Mouse (Mus musculus) spleen, postnatal 4 days (tissue): ENCODE data around the gene Glrx2.
"Not testable (repeated sequence)": the region's sequence is repeated elsewhere in the genome, so short reads cannot be mapped to it uniquely, and the experiment has no call there.

ENCODE experiments used
- DNase-seq, 2 experiments: peaks; one replicate each; pipeline ENCODE4 v3.0.0; 2022; ENCODE audit warnings: low spot score in 2 of 2

The Glrx2 gene

DNA sequence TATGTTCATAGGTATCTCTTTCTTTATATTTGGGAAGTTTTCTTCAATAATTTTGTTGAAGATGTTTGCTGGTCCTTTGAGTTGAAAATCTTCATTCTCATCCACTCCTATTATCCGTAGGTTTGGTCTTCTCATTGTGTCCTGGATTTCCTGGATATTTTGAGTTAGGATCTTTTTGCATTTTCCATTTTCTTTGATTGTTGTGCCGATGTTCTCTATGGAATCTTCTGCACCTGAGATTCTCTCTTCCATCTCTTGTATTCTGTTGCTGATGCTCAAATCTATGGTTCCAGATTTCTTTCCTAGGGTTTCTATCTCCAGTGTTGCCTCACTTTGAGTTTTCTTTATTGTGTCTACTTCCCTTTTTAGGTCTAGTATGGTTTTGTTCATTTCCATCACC lies at the start of gene Glrx2:
Gene Glrx2 (plus strand): TSS at position 301 of the 400 bp plus-strand sequence.
- not testable (repeated sequence) for DNase-seq

DNA sequence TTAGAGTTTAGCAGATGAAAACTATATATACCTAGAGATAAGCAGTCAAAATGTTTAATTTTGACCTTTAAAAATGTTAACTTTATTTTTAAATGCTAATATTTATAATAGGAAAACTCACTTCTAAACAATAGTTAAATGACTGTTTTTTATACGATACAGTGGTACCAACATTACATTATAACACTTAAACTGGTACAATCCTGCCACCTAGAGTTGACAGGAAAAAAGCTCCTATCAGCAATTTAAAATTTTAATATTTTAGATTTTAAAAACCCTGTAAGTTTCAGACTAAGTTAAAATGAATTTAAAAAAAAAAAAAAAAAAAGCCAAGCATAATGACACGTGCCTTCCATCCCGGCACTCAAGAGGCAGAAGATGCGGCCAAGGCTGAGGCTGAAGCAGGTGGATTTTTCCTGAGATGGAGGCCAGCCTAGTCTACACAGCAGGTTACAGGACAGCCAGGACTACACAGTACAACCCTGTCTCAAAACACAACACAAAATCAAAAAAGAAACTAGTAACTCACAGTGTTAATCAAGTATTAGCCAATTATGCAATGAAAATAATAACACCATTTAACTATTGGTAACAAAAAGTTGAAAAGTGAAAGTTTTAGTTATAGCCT lies 40.3 kb upstream of the Glrx2 start:
- DNase-seq = no peak

DNA sequence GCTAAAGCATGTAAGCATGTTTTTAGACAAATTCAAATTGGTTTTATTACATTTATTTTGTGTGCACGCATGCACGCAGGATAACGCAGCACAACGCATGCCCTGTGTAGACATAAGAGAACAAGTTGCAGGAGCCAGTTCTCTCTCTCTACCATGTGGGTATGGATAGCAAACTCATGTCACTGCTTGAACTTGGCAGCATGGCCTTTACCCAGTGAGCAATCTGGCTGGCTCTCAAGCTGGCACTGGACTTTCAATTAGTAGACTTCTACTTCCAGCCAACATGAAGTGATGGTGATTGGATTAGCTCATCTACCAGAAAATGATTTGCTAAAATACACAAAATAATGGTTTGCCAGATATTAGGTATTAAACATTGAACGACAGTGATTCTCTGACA lies 35.0 kb upstream of the Glrx2 start:
- no peak for DNase-seq

DNA sequence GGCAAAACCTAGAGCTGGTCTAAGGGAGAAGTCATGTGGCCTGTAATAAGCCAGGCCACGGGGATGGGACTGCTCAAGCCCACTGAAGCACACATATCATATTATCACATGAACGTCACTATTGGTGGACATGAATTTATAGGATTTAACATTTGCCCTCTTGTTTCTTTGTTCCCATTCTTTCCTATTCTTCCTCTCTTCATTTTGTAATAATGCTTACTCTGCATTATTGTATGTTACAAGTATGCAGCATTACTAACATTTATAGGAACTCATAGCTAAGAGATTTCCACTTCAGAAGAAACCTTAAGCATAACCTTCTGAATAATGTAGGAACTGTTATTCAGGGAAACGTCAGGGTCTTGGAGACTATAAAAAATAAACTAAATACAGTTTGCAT lies 31.3 kb upstream of the Glrx2 start:
- no peak for DNase-seq

DNA sequence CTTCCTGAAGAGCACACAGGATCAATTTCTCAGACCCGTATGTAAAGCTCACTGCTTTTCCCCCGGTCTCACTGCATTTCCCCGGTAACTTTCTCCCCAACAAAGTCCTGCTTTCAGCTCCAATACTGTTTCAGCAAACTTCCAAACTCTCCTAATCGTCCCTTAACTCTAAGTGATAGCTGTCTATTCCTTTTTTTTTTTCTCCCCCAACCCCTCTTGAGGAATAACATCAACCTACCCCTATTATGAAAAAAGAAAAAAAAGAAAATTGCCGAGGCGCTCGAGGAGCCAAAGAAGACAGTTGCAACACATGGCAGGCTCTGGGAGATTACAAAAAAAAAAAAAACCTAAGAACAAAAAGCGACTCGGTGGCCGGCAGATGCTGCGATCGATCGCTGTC lies 14.4 kb upstream of the Glrx2 start:
- DNase-seq = no peak

DNA sequence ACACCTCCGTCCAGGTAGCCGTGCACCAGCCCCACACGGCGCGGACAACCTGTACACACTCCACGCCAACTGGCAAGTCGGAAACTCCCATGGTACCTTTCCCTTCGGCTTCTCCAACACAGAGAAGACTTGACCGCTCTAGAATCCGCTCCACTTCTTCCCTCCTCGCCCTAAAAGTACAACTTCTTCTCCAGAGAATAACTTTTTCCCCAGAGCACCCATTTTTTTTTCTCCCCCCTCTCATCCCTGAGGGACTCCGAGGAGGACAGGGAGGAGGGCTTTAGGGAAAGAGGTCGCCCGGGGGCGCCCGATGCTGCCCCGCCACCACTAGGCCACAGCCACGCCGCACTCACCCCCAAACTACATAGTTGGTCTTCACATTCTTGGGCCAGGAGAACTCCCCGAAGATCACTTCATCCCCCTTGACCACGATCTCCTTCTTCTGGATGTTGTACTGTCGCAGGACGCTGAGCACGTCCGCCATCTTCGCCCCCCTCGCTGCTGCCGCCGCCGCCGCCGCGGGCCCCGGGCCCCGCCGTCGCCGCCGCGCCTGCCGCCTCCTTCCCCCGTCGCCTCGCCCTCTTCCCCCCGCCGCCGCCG lies 13.9 kb upstream of the Glrx2 start:
- DNase-seq = peak; percentile 38 to 70

DNA sequence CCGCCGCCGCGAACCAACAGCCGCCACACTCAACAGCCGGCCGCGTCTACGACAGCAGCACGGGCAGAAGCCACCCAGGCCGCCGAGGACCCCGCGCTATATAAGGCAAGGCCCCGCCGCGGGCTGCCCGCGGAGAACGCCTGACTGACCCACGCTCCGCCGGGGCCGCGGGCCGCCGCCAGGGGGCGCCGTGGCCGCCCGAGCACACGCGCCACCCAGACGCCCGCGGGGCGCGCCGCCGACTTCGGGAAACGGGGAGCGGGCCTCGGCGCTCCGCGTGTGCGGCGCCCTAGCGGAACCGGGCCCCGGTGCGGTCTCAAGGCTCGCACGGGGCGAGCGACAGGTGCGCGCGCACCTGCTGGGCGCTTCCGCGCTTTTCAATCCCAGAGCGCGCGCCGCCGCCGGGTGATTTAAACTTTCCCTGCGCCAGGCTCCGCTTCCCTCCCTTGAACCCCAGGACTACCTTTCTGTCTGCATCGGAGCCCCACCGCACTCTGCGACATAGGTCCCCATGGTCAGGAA lies 13.3 kb upstream of the Glrx2 start, which contains the start of gene Cdc73:
Gene Cdc73 (minus strand): TSS at position 153 of the 522 bp plus-strand sequence.
- peak; percentile 93 to 98 for DNase-seq

DNA sequence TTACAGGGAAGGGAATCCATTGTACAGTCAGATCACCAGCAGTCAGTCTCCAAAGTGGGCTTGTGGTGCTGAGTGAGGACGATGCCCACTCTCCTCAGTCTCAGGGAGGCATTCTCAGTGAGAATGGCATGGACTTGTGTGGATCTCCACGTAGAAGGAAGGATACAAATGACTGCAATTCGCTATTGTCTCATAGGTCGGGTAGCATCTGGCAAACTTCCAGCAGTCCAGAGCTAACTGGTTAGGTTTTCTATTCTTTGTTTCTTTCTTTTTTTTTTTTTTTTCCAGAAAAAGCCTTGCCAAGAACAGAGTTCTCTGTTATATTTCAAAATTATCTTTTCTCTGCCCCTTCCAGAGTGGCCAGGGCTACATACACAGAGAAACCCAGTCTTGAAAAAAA lies 9.1 kb upstream of the Glrx2 start:
- no peak for DNase-seq

DNA sequence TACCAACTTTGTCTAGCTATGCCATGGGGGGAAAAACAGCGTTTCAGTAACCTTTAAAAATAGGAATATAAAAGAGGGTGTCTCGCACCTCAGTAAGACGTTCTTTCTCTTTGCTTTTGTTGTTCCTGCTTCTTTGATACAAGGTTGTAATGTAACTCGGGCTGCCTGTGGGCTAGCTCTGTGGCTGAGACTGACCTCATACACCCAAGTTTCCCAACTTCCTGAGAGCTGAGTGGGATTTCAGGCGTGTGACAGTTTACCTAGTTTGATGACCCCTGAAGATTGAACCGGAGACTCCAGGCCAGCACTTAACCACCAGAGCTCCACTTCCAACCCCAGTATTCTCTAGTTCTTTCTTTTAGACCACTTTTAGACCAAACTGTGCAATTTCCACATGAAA lies 7.8 kb upstream of the Glrx2 start:
- no peak for DNase-seq

DNA sequence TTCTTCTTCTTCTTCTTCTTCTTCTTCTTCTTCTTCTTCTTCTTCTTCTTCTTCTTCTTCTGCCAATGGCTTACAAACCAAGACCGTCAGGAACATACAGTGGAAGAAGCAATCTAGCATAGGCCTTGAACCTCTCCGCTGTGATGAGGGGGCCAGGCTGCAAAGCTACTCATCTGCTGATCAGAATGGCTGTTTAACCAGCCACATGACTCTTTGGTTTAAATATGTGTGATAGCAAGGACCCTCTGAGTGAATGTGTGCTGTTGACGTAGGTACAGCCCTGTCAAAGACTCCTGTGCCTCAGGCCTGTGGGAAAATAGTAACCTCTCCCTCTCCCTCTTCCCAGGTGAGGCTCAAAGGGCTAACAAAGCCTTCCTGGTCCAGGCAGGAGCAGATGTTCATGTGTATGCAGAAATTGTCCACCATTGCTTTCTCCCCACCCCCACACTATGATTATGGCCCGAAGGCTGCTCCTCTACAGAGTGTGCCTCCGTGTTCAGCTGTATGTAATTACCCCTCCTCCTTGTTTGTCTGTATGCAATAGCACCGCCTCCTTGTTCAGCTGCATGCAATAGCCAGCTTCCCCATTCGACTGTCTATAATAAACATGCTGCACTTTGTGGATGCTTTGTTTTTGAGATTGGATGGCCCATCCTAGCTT lies 6.0 kb upstream of the Glrx2 start:
- DNase-seq = no peak

DNA sequence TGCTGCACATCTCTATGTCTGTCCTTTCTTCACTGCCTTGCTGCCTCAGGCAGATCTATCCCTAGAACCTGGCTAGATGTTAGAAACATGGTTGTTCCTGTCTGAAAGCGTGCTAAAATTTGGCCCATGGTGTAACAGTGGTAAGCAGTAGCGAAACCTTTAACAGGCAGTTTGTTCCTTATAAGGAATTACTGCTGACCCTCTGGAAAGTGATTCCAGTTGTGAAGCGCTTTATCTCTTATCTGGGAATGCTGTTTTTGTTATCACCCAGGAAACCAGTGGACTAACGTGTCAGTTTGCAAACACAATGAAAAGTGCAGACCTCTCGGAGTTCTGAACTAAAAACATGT lies 5.5 kb upstream of the Glrx2 start:
- DNase-seq = peak in 1 of 2 experiments; percentile 7

DNA sequence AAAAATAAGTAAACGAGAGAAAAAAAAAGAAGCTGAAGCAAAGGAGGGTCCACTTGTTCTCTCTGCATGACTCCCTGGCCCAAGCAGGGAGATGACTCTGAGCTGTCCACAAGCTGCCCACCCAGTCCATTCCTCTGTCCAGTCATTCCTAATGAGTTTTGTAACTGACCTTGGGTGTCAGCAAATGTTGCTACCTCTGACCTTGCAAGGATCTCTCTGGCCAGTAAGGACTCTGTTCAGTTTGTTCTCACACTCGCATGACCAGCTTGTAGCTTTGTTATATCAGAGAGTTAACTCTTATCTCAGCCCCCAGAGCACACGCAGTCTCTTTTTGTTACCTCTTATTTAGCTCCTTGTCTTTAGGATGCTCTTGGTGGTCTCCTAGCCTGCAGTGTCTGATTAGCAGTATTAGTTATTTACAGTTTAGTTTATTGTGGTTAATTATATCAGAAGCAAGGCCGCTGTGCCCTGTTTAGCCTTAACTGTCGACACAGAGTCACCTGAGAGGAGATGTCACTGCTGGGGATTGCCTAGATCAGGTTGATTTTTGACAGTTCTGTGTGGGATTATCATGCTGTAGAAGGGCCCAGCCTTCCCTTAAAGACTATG lies 8.4 kb downstream of the Glrx2 start:
- no peak for DNase-seq

DNA sequence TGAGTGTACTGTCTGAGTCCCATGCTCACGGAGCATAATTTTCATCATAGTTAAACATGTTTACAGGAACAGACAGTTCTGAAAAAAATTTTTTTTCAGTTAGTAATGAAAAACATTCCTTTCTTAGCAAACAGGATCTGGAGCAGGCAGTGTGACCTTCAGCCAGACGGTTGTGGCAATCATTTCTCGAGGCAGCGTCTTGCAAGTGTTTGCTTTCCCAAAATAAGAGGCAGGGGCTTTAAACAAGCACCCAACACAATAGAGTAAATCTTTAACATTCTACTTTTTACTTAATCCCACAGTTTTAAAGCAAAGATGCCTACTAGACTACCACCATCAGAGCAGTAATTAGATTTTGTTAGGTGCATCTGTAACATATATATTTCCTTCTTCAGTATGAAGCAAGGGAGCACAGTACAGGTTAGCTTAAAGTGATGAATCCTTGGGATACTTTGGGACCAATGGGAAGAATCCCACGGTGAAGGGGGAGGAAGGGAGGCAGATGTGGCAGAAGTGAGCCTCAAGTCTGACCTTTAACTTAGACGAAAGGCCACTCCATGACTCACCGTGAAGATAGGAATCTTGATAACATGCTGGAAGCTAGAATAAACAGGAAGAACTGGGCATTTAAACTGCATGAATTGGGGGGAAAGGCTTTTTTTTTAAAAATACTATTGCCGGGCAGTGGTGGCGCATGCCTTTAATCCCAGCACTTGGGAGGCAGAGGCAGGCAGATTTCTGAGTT lies 11.7 kb downstream of the Glrx2 start:
- no peak for DNase-seq

DNA sequence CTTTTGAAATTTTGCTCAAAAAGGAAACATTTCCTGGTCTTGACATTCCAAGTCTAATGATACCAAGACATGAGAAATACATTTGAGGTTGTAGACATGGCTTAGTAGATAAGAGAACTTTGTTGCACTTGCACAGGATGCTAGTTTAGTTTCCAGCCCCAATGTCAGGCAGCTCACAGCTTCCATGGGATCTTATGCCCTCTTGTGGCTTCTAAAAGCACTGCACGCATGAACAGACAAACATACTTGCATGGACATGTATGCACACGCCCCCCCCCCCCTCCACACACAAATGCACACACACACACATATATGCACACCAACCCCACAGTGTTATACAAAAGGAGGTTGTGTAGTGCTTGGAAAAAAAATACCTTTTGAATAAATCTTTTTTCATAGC lies 14.8 kb downstream of the Glrx2 start:
- peak; percentile 28 to 60 for DNase-seq

DNA sequence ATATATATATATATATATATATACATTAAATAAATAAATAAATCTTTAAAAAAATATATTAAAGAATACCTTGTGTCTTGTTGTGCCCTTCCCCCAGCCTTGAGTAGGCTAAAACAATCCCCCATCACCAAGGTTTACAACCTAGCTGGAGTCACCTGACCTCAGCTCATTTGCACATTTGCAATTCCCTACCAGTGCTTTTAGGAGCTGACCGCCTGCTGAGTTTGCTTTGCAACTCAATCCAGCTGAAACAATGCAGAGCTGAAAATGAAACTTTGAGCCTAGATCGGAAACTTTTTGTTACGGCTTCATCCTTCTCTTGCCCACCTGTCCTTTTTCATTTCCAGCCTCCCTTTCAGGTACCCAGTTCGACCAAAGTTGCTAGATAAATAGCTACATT lies 15.6 kb downstream of the Glrx2 start:
- DNase-seq = peak in 1 of 2 experiments; percentile 41

DNA sequence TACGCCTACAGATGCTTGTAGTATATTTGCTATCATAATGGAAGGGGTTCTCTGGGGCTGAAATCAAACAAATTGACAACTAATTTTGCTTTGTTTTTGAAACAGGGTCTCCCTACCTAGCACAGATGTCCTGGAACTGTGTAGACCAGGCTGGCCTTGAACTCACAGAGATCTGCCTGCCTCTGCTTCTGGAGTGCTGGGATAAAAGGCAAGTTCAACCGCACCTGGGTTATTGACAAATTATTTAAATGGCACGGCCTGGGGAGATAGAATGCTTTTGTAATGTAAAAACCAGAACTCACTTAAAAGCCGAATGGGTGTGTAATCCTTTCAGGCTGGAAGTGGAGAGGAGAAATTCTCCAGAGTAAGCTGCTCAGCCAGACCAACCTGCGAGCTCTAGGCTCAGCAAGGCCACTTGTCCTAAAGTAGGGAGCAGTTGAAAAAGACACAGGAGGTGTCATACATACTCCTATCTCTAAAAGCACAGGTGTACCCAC lies 17.8 kb downstream of the Glrx2 start:
- peak in 1 of 2 experiments; percentile 30 for DNase-seq

DNA sequence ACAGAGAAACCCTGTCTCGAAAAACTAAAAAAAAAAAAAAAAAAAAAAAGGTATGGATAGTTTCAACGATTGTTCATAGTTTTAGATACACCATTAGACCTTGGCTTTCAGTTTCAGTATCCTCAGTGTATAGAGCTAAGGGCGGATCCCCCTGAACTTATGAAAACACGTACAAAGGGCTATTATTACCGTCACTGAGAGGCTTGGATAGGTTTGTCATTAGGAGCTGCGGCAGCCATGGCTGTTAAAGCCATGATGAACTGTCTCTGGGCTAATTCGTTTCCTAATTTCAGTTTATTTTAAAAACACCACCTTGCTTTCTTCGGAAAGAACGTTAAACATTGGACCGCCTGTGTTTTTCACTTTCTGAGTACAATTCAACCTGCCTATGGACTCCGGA lies 22.7 kb downstream of the Glrx2 start:
- peak in 1 of 2 experiments; percentile 57 for DNase-seq

DNA sequence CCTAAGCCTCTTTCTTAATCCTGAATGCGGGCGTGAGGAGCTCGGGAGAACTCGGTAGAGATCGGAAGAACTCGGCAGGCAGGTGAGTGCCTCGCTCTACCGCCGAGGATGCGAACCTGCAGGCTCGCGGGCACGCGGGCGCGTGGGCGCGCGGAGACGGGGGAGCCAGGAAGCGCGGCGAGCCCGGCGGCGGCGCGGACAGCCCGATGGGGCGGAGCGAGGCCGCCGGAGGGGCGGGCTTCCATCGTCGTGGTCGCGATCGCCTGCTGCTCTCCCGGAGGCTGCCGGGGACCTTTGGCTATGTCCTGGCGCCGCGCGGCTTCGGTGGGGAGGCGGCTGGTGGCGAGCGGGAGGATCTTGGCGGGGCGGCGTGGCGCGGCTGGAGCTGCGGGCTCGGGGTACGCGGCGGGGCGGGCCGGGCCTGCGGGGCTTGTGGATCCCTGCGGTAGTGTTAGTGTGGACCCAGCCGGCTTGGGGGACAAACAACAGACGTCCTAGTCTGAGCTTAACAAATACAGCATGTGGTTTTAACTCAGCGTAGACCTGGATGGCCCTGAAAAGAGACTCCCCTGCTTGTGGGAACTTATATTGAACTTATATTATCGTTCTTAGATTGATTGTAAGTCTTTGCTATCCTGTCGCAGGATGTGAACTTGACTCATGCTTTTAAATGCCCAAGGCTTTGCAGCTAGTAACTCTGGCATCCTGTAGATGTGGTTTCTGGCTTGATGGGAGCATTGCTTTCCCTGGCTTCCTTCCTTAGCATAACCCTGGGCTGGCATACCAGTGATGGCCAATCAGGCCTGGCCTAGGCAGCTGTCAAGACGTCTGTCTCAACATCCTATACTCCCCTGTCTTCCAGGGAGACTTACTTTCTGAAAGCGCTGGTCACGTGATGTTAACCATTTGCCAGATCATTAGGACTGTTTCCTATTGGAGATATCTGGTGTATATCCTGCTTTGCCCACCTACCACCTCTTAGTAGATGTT lies 23.5 kb downstream of the Glrx2 start:
- peak; percentile 83 to 92 for DNase-seq

DNA sequence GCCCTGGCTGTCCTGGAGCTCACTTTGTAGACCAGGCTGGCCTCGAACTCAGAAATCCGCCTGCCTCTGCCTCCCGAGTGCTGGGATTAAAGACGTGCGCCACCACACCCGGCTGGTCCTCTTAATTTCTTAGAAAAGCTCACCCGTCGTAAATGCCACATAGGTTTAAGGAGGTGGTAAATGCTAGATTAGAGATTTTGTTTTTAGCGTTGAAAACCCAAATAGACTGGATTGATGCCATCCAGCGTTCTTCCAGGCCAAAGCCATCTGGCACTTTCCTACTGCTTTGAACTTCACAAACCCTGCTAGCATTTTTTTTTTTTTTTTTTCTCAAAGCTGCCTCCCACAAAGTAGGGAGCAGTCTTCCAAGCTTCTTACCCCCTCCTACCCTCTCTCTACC lies 24.4 kb downstream of the Glrx2 start:
- peak in 1 of 2 experiments; percentile 34 for DNase-seq

DNA sequence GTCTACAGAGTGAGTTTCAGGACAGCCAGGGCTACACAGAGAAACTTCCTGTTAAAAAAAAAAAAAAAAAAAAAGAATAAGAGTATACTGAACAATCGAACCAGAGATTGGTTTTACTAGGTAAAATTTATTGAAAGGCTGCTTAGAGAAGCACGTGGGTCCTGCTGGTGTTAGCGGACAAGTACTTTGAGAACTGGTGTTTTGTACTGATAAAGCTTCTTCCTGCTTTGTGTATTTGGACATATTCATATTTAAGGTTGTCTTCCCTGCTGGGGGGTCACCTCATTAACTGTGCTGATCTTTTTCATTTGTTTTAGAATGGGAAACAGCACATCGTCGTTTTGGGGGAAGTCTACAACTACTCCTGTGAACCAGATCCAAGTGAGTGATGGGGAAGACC lies 25.2 kb downstream of the Glrx2 start:
- peak in 1 of 2 experiments; percentile 31 for DNase-seq
